Mouse (Mus musculus) adrenal gland, adult (tissue): ENCODE results near the gene Glrx.

Experiments used
- DNase-seq, 2 experiments: peaks; one replicate each; pipeline ENCODE4 v3.0.0; 2022 to 2023; ENCODE audit warnings: low spot score in 1 of 2; ENCODE audit not compliant: inconsistent age in 2 of 2

Glrx gene

GRCm38 (mm10) chr13:75880501-75880900, 40.8 kb downstream of the Glrx start:
- DNase-seq = no peak

- DNase-seq = no peak
These were observed 44.1 kb downstream of the Glrx start for GRCm38 (mm10) chr13:75883792-75884191.

GRCm38 (mm10) chr13:75891868-75892267, 52.2 kb downstream of the Glrx start:
- DNase-seq = no peak

GRCm38 (mm10) chr13:75892291-75892690, 52.6 kb downstream of the Glrx start:
- no peak for DNase-seq

- DNase-seq = no peak
These were observed 53.2 kb downstream of the Glrx start for GRCm38 (mm10) chr13:75892876-75893275.
